Mouse (Mus musculus): ENCODE results near the gene Lmntd2.

- TF ChIP-seq POLR2A (IDR thresholded peaks at IDR 0.05; ENCODE audit: insufficient read depth, low read length) (no peak), CTCF (IDR thresholded peaks at IDR 0.05; ENCODE audit: low read depth, low read length) (no peak), EP300 (IDR thresholded peaks at IDR 0.05; ENCODE audit: insufficient read depth, low read depth, low read length) (no peak)
Measured at GRCm38 (mm10) chr7:141173323-141173850, 40.5 kb downstream of the Lmntd2 start.
